Mouse (Mus musculus) midbrain, embryonic 16.5 days (tissue): Measurements from ENCODE around the gene Cntn6. TPM values are rescaled to one million over a fixed set of nuclear protein-coding genes. Genes with fewer than 3 reads are reported as not detected.

ENCODE experiments used
- ATAC-seq: fragments of 200-750 bp; cut with Nextera tagmentation; 2 replicates; pipeline ENCODE4 v1.8.0; 2017; ENCODE audit warnings: moderate TSS enrichment
- H3K27ac ChIP-seq: fragments of 300-500 bp; sonication (generic); 2 replicates; pipeline ENCODE4 v1.5.1; 2014; ENCODE audit warnings: mild to moderate bottlenecking, low read length, mixed read lengths
- H3K27me3 ChIP-seq: fragments of 300-500 bp; sonication (generic); 2 replicates; pipeline ENCODE4 v1.6.1; 2014; ENCODE audit warnings: low read depth, low read length, mixed read lengths; ENCODE audit not compliant: control insufficient read depth, insufficient read depth
- H3K36me3 ChIP-seq: fragments of 300-500 bp; sonication (generic); 2 replicates; pipeline ENCODE4 v1.6.1; 2014; ENCODE audit warnings: mild to moderate bottlenecking, low read length, moderate library complexity, mixed read lengths; ENCODE audit not compliant: control insufficient read depth, insufficient read depth
- H3K4me1 ChIP-seq: fragments of 300-500 bp; sonication (generic); 2 replicates; pipeline ENCODE4 v1.6.1; 2014; ENCODE audit warnings: mild to moderate bottlenecking, low read length, mixed read lengths; ENCODE audit not compliant: control insufficient read depth, insufficient read depth
- H3K4me2 ChIP-seq: fragments of 300-500 bp; sonication (generic); 2 replicates; pipeline ENCODE4 v1.6.1; 2014; ENCODE audit warnings: mild to moderate bottlenecking, low read length, mixed read lengths
- H3K4me3 ChIP-seq: fragments of 300-500 bp; sonication (generic); 2 replicates; pipeline ENCODE4 v1.5.1; 2014; ENCODE audit warnings: low read depth, mild to moderate bottlenecking, low read length, moderate library complexity, mixed read lengths
- H3K9ac ChIP-seq: fragments of 300-500 bp; sonication (generic); 2 replicates; pipeline ENCODE4 v1.6.1; 2014; ENCODE audit warnings: low read depth, low read length, mixed read lengths
- H3K9me3 ChIP-seq: fragments of 300-500 bp; sonication (generic); replicated peaks from 2 replicates; pipeline ENCODE4 v1.6.1; 2014; ENCODE audit warnings: mild to moderate bottlenecking, low read length, mixed read lengths; ENCODE audit not compliant: control insufficient read depth, poor library complexity, severe bottlenecking
- WGBS: fragments of 180-500 bp; shearing (Covaris S2); extraction: QIAGEN DNeasy Blood & Tissue Kit; methylation state at CpG from one replicate; pipeline ENCODE4 v1.1.7; 2014; 5-methylcytosine and 5-hydroxymethylcytosine counted together
- polyA plus RNA-seq: library from polyadenylated mRNA; unstranded; fragments of >200 nt; fragmentation: Nextera tagmentation; extraction: Ambion mirVana; gene quantifications from 2 replicates; pipeline ENCODE4 v1.2.1, GENCODE M21; 2015

Cntn6 gene
- polyA plus RNA-seq, 1 experiment from 2014 or later, result 18.1 TPM

DNA sequence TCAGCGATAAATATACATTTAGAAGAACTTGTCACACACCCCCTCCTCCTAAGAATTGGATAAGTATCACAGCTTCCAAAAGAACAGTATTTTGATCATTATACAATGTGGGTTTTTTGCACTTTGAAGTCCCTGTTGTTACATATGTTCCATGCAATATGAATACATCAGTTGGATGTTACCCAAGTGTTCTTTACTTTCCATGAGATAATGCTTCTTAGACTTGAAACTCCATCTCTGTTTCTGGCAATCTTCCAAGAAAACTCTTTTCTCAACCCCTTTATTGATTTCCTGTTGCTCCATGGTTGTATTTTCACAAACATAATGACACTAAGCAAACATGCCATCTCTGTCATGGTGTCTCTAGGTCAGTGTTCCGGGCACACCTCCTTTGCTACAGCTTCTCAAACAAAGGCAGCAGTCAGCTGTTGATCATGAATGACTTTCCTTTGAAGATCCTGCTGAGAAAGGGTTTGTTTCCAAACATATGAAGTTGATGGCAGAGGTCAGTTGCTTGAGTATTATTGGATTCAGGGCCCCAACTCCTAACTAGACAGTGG lies 108.3 kb downstream of the Cntn6 start:
- no peak for ATAC-seq
- no peak overlapping the region for H3K27ac ChIP-seq
- H3K4me1 ChIP-seq, result no peaks in the 10 kb centered on the region
- H3K36me3 ChIP-seq, result no peaks in the 10 kb centered on the region
- H3K9ac ChIP-seq, result no peak overlapping the region
- no peaks in the 10 kb centered on the region for H3K27me3 ChIP-seq
- 80% methylated on average over 2 of the region's 2 CpGs for WGBS
- H3K4me2 ChIP-seq, result no peak overlapping the region
- H3K9me3 ChIP-seq, result no peaks in the 10 kb centered on the region
- no peak overlapping the region for H3K4me3 ChIP-seq

GRCm38 (mm10) chr6:104602894-104603293 lies 110.3 kb downstream of the Cntn6 start:
- Histone ChIP-seq H3K4me3 (no peak overlapping the region), H3K4me1 (no peaks in the 10 kb centered on the region), H3K9ac (no peak overlapping the region), H3K36me3 (no peaks in the 10 kb centered on the region), H3K27me3 (no peaks in the 10 kb centered on the region), H3K9me3 (no peaks in the 10 kb centered on the region), H3K27ac (no peak overlapping the region), H3K4me2 (no peak overlapping the region)
- no peak for ATAC-seq

GRCm38 (mm10) chr6:104603371-104603770 lies 110.8 kb downstream of the Cntn6 start:
- no peaks in the 10 kb centered on the region for H3K4me1 ChIP-seq
- H3K36me3 ChIP-seq, result no peaks in the 10 kb centered on the region
- 0 out of 2 replicates have a peak, but pooled peaks have one; percentile 58 for ATAC-seq
- H3K9me3 ChIP-seq, result no peaks in the 10 kb centered on the region
- 36% methylated on average over 4 of the region's 4 CpGs for WGBS
- H3K4me2 ChIP-seq, result no peak overlapping the region
- H3K9ac ChIP-seq, result no peak overlapping the region
- H3K27ac ChIP-seq, result no peak overlapping the region
- H3K4me3 ChIP-seq, result no peak overlapping the region
- H3K27me3 ChIP-seq, result no peaks in the 10 kb centered on the region

- Histone ChIP-seq H3K4me1 (no peaks in the 10 kb centered on the region), H3K27ac (no peak overlapping the region), H3K9me3 (no peaks in the 10 kb centered on the region), H3K9ac (no peak overlapping the region), H3K36me3 (no peaks in the 10 kb centered on the region), H3K27me3 (no peaks in the 10 kb centered on the region), H3K4me3 (no peak overlapping the region), H3K4me2 (no peak overlapping the region)
- 33% methylated on average over 3 of the region's 3 CpGs for WGBS
- ATAC-seq, result no peak
These were observed 112.6 kb downstream of the Cntn6 start for GRCm38 (mm10) chr6:104605214-104605613.

- Histone ChIP-seq H3K4me1 (no peaks in the 10 kb centered on the region), H3K4me3 (no peak overlapping the region), H3K36me3 (no peaks in the 10 kb centered on the region), H3K27me3 (no peaks in the 10 kb centered on the region), H3K9me3 (no peaks in the 10 kb centered on the region), H3K9ac (no peak overlapping the region), H3K4me2 (no peak overlapping the region), H3K27ac (no peak overlapping the region)
- 81% methylated on average over 3 of the region's 3 CpGs for WGBS
- no peak for ATAC-seq
These were observed 160.9 kb downstream of the Cntn6 start for GRCm38 (mm10) chr6:104653518-104653917.

DNA sequence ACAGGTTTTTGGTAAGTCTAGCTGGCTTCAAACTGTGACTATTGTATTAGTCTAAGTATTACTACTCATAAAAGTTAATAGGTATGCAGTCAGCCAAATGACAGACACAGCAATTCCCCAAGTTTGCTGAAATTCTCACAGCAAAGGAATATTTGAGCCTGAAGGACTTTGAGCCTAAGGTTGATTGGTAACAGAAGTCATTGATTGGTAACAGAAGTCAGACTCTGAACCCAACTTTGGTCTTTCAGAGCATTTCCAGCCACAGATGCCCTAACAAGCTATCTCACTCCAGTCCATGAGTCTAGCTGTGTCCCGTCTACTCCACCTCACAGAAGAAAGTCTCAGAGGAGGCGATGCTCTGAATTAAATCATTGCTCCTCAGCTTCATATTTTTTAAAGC lies 176.1 kb downstream of the Cntn6 start:
- no peak for ATAC-seq

GRCm38 (mm10) chr6:104674249-104674648 lies 181.7 kb downstream of the Cntn6 start:
- no peaks in the 10 kb centered on the region for H3K36me3 ChIP-seq
- H3K27me3 ChIP-seq, result no peaks in the 10 kb centered on the region
- H3K9me3 ChIP-seq, result no peaks in the 10 kb centered on the region
- H3K9ac ChIP-seq, result no peak overlapping the region
- no peak overlapping the region for H3K4me2 ChIP-seq
- no peak overlapping the region for H3K27ac ChIP-seq
- H3K4me3 ChIP-seq, result no peak overlapping the region
- ATAC-seq, result no peak
- H3K4me1 ChIP-seq, result no peaks in the 10 kb centered on the region

More for the DNA sequence above, 176.1 kb downstream of the Cntn6 start:
- Histone ChIP-seq H3K4me2 (no peak overlapping the region), H3K27me3 (no peaks in the 10 kb centered on the region), H3K9me3 (no peaks in the 10 kb centered on the region), H3K9ac (no peak overlapping the region), H3K4me1 (no peaks in the 10 kb centered on the region), H3K27ac (no peak overlapping the region), H3K4me3 (no peak overlapping the region), H3K36me3 (no peaks in the 10 kb centered on the region)
- 96% methylated on average over 2 of the region's 2 CpGs for WGBS

DNA sequence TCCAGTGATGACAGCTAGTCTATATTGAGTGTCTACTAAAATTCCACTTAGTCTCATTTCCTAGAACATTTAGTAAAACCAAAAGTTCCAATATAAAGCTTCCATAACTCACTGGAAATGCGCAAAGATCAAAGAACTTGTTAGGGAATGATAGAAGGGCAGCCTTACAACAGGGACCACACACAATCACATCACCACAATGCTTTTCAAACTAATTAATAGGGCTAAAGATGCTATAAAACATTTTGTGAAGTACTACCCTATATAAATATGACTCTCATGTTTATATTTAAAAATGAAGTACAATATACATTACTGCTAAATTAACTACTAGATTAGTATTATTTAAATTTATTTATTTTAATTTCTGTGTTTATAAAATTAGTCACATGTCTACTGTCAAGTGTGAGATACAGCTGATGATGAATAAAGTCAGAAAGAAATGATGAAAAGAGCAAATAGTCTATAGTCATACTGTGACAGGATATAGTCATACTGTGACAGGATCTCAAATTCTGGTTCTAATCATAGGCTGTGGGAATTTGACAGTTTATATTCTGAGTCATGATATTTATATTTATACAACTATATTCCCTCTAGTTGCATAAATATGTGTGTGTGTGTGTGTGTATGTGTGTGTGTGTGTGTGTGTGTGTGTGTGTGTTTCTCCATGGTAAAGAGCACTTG lies 187.4 kb downstream of the Cntn6 start:
- ATAC-seq, result no peak
- 95% methylated on average over 1 of the region's 1 CpGs for WGBS

GRCm38 (mm10) chr6:104687980-104688379 lies 195.4 kb downstream of the Cntn6 start:
- H3K27me3 ChIP-seq, result no peaks in the 10 kb centered on the region
- ATAC-seq, result no peak
- H3K4me2 ChIP-seq, result no peak overlapping the region
- H3K4me1 ChIP-seq, result no peaks in the 10 kb centered on the region
- WGBS, result 76% methylated on average over 3 of the region's 3 CpGs
- H3K9me3 ChIP-seq, result no peaks in the 10 kb centered on the region
- no peak overlapping the region for H3K27ac ChIP-seq
- H3K36me3 ChIP-seq, result no peaks in the 10 kb centered on the region
- no peak overlapping the region for H3K4me3 ChIP-seq
- H3K9ac ChIP-seq, result no peak overlapping the region

More for the DNA sequence above, 187.4 kb downstream of the Cntn6 start:
- Histone ChIP-seq H3K27ac (no peak overlapping the region), H3K4me2 (no peak overlapping the region), H3K9me3 (no peaks in the 10 kb centered on the region), H3K27me3 (no peaks in the 10 kb centered on the region), H3K4me1 (no peaks in the 10 kb centered on the region), H3K9ac (no peak overlapping the region), H3K4me3 (no peak overlapping the region), H3K36me3 (no peaks in the 10 kb centered on the region)
